Mouse (Mus musculus): ENCODE measurements around the gene Poglut1.
A peak's percentile ranks its signal among the peaks of the same experiment; 100 is the strongest.

Poglut1 gene

GRCm38 (mm10) chr16:38476312-38477240 is 73.5 kb downstream of the Poglut1 start:
- DNase-seq (ENCODE audit: low spot score in 2 of 2), result peak in 1 of 2 experiments; percentile 28

GRCm38 (mm10) chr16:38475681-38476311 is 74.3 kb downstream of the Poglut1 start:
- no peak for DNase-seq (ENCODE audit: low spot score in 2 of 2)

Data from right cerebral cortex, postnatal 36 days (tissue).